Mouse (Mus musculus): ENCODE measurements around the gene Igfbp6.

- TF ChIP-seq CTCF (conservative IDR thresholded peaks at IDR 0.05; ENCODE audit: insufficient read depth, insufficient read length, low read depth, low read length) = no peak
- TF ChIP-seq POLR2A (IDR thresholded peaks at IDR 0.05; ENCODE audit: low read depth, low read length) = no peak
These were observed 33.3 kb upstream of the Igfbp6 start for GRCm38 (mm10) chr15:102110701-102111494.
